Mouse (Mus musculus): ENCODE measurements around the gene Myh9. TPM values are rescaled to one million over a fixed set of nuclear protein-coding genes. Genes with fewer than 3 reads are reported as not detected.
"Not testable (repeated sequence)": the region's sequence is repeated elsewhere in the genome, so short reads cannot be mapped to it uniquely, and the experiment has no call there.

Myh9 gene
- polyA plus RNA-seq, 1 experiment from 2014 or later: 14.2 TPM

DNA sequence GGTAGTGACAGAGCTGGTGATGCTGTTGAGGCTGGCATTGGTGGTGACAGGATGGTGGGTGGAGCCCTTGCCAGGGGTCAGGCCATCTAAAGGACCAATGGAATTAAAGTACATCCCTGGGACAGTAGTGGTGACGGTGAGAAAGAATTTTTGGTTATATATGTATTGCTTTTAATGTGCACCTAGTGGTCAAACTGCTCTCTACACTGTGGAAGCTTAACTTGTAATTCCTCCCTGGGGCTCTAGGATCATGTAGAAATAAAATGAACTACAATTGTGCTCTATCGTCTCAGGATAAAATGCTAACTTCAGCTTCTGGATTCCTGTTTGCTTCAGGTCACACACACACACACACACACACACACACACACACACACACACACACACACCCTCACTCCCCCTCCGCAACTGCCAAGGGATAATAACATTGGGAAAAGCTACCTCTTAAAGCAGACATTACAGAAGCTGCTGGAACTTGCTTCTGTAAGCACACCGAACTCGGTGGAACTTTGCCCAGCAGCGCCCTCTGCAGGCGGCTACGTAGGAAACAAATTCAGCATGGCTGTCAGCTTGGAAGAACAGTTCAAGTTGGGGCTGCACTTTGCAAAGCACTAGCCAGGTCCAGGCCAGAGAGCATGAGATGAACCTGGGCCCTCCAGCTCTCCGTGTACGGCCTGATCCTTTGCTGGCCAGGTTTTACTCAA lies 117.6 kb downstream of the Myh9 start:
- not testable (repeated sequence) for H3K4me3 ChIP-seq; H3K4me2 ChIP-seq; H3K9me3 ChIP-seq; H3K36me3 ChIP-seq (replicated peaks); ATAC-seq (replicated peaks); H3K27ac ChIP-seq; H3K27me3 ChIP-seq (replicated peaks); H3K4me1 ChIP-seq; H3K9ac ChIP-seq
- 25% methylated on average over 3 of the region's 10 CpGs for WGBS

DNA sequence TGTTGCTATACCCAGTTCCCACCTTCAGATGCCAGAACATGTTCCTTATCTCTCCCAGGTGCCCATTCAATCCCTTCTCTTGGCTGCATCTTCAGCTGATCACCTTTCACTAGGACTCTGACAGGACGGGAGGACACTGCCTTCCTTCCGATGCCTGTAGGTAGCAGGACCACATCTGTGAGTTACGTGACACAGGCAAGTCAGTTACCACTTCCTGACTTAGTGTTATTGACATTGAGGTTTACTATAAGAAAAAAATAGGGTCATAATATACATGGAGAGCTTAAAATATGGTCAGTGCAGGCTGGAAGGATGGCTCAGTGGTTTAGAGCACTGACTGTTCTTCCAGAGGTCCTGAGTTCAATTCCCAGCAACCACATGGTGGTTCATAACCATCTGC lies 120.5 kb downstream of the Myh9 start:
- H3K27me3 ChIP-seq (replicated peaks); ATAC-seq (replicated peaks); H3K36me3 ChIP-seq (replicated peaks); H3K4me2 ChIP-seq; H3K9me3 ChIP-seq; H3K4me1 ChIP-seq; H3K27ac ChIP-seq; H3K9ac ChIP-seq; H3K4me3 ChIP-seq: not testable (repeated sequence)
- no CpG with 5 or more reads among the region's 3 CpGs for WGBS

GRCm38 (mm10) chr15:77718240-77718639 lies 123.7 kb downstream of the Myh9 start:
- not testable (repeated sequence) for H3K4me3 ChIP-seq
- 82% methylated on average over 6 of the region's 6 CpGs for WGBS

More at GRCm38 (mm10) chr15:77718240-77718639, 123.7 kb downstream of the Myh9 start:
- not testable (repeated sequence) for ATAC-seq (replicated peaks); H3K27ac ChIP-seq; H3K9me3 ChIP-seq; H3K27me3 ChIP-seq (replicated peaks); H3K9ac ChIP-seq; H3K36me3 ChIP-seq (replicated peaks); H3K4me1 ChIP-seq; H3K4me2 ChIP-seq

Other genes with a start within 250 kb of the Myh9 start
- gene Apol10b, start 246.1 kb downstream of the Myh9 start, polyA plus RNA-seq (2015; fragmentation: Nextera tagmentation; extraction: Ambion mirVana): 0.15 and 0.17 TPM in 2 replicates
- gene Gm36245, start 242.9 kb downstream of the Myh9 start, polyA plus RNA-seq (2015; fragmentation: Nextera tagmentation; extraction: Ambion mirVana): not detected in 2 replicates
- gene Apol11b, start 198.9 kb downstream of the Myh9 start, polyA plus RNA-seq (2015; fragmentation: Nextera tagmentation; extraction: Ambion mirVana): not detected in 2 replicates
- not detected in 2 replicates for gene Apol7e, start 143.3 kb downstream of the Myh9 start, polyA plus RNA-seq (2015; fragmentation: Nextera tagmentation; extraction: Ambion mirVana)
- gene Apol9b, start 113.1 kb downstream of the Myh9 start, polyA plus RNA-seq (2015; fragmentation: Nextera tagmentation; extraction: Ambion mirVana): not detected in 2 replicates
- 0.18 and 0.23 TPM in 2 replicates for gene Apol8, start 85.2 kb downstream of the Myh9 start, polyA plus RNA-seq (2015; fragmentation: Nextera tagmentation; extraction: Ambion mirVana)
- 203 and 229 TPM in 2 replicates for gene Txn2, start 86.8 kb upstream of the Myh9 start, polyA plus RNA-seq (2015; fragmentation: Nextera tagmentation; extraction: Ambion mirVana)
- gene Foxred2, start 114.5 kb upstream of the Myh9 start, polyA plus RNA-seq (2015; fragmentation: Nextera tagmentation; extraction: Ambion mirVana): 10.3 and 11.8 TPM in 2 replicates
- 162 and 180 TPM in 2 replicates for gene Eif3d, start 128.6 kb upstream of the Myh9 start, polyA plus RNA-seq (2015; fragmentation: Nextera tagmentation; extraction: Ambion mirVana)

Data from midbrain, embryonic 15.5 days (tissue).